Mouse (Mus musculus) brain, embryonic 14.5 days (tissue): ENCODE measurements around the gene Clec4d. TPM values are rescaled to one million over a fixed set of nuclear protein-coding genes. Genes with fewer than 3 reads are reported as not detected.
"Not testable (repeated sequence)": the region's sequence is repeated elsewhere in the genome, so short reads cannot be mapped to it uniquely, and the experiment has no call there.

Experiments used
- DNase-seq: peaks from one replicate; pipeline ENCODE4 v3.0.0-alpha.2; 2011; ENCODE audit warnings: low read depth
- CTCF ChIP-seq: fragments of 200-500 bp; IDR thresholded peaks from 2 replicates; pipeline ENCODE4 v1.5.1; 2012; ENCODE audit warnings: inconsistent platforms, mild to moderate bottlenecking, moderate library complexity, borderline replicate concordance; ENCODE audit not compliant: insufficient read depth, insufficient read length; ENCODE audit errors: extremely low read depth
- POLR2A ChIP-seq: fragments of 200-500 bp; IDR thresholded peaks from 2 replicates; pipeline ENCODE4 v1.6.1; 2012; ENCODE audit warnings: mild to moderate bottlenecking, inconsistent platforms, borderline replicate concordance; ENCODE audit not compliant: poor library complexity, insufficient read depth, insufficient read length, severe bottlenecking; ENCODE audit errors: extremely low read depth
- polyA plus RNA-seq: library from polyadenylated mRNA; depleted of rRNA; stranded (reverse); fragments of >200 nt; gene quantifications from 2 replicates; pipeline ENCODE4 v1.2.3, GENCODE M21; 2012; rRNA removed

The Clec4d gene
- 0.15 TPM in 1 of 2 replicates, not detected in the other for polyA plus RNA-seq

DNA sequence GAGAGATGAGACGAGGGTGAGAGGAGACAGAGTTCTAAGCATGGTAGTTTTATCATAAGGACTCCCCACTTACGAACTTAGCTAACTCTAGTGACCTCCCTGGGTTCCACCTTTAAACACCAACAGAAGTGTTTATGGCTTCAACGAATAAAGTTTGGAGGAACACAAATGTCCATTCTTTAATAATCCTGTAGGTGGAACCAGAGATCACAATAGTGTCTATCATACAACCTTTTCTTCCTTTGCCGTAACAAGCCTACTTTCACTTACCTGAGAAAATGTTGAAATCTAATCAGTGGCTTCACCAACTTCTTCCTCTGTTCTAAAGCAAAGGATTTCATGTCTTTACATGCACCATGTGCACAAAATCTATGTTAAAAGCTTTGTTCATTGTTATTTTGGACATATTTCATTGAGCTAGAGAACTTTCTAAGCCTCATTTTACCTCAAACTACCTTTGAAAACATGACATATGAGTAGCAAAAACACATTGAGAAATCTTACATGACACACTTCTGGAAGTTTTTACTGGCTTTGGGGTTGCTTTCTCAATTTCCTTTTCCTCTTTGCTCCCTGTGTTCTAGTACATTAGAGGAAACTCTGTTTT, at the start of gene Clec4d:
Gene Clec4d, plus strand, starts transcription at position 557 of the 607 bp plus-strand sequence.
- TF ChIP-seq CTCF, result no peak
- DNase-seq, result no peak

DNA sequence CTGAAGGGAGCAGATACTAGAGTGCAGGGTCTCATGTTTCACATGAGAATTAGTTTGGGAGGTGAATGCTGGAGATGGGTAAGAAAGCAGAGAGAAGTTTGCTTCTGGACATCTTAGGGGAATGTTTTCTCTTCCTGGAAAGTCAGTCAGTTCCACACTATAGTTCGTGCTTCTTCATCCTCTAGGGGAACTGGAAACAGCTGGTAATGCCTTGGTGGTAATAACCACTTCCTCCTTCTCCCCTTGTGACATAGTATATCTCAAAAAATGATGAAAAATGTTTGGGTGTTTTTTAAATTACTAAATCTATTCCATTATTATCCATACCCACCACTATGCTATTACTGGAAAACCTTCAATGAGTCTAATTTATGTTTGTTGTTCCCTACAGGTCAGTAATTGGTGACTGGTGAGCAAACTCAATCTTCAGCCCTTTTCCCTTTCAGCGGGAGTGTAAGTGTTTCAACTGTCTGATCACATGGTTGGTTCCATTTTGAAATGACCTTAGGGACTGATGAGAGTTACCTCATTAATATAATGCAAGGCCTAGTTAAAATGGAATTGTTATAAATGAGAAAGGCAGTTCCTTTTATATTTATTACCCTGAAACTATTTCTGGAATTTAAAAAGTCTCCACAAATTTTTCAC, 34.3 kb upstream of the Clec4d start:
- DNase-seq, result no peak
- TF ChIP-seq POLR2A (no peak), CTCF (no peak)

DNA sequence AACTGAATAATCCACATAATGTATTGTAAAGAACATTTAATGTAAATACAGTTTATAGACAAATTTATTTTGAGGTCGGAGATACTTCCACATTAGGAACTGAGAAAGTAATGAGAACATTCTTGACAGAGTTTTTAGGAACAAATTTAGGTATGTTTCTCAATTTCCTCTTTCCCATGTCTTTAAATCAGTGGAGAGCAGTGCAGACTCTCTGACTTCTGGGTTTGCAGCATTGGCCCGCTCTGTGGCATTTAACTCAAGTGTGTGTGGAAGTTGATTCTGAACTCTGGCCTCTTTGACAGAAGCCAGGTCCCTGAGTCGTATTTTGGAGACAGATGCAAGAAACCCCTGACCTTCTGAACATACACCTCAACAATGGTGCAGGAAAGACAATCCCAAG, 32.3 kb upstream of the Clec4d start, which contains the start of gene Clec4n:
Gene Clec4n, plus strand, starts transcription at position 200 of the 400 bp plus-strand sequence.
- TF ChIP-seq POLR2A (no peak), CTCF (no peak)
- DNase-seq, result no peak

DNA sequence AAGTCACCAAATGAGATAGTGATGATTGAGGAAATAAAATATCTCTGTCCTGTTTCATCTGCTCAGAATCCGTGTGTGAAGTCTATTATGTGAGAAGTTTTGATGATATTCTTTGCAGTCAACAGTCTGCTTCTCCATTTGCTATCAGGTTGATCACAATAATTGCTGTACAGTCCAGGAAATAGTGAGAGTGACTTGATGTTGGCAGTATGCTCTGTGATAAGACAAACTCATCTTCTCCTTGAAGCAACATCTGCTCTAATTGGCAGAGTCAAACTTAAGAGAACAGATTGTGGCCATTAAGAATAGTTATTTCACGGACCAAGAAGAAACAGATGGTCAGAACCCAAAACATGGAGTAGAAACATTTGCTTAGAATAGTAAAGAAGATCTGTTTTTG, 30.8 kb upstream of the Clec4d start:
- TF ChIP-seq CTCF, result no peak
- no peak for TF ChIP-seq POLR2A
- DNase-seq, result no peak

DNA sequence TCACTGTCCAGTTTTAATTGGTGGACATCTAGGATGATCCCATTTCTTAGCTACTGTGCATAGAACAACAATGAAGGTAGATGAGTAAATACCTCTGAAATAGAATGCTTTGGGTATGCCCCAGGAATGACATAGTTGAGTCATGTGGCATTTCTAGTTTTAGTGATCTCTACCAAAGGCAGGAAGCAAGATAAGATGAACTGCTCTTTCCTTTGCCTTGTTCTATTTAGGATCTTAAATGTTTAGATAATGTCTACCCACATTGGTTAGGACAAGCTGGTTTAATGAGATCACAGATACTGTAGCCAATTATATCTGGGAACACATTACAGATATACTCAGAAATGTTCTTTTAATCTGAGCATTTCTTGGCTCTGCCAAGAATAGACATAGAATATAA, 24.3 kb upstream of the Clec4d start:
- DNase-seq, result no peak
- no peak for TF ChIP-seq CTCF
- TF ChIP-seq POLR2A, result no peak

DNA sequence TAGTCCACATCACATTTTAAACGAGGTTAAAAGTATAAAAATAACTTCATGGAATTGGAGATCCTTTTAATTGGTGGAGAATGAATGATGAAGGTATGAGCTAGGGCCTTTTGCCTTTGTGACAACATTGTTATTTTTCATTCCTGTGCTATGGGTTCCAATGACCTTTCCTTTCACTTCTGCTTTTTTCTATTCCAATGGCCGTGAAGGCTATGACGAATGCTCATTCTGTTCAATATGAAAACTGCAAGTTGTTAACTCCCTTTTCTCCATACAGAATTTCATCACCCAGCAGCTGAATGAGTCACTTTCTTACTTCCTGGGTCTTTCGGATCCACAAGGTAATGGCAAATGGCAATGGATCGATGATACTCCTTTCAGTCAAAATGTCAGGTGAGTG, 17.7 kb upstream of the Clec4d start:
- TF ChIP-seq CTCF (no peak), POLR2A (no peak)
- DNase-seq, result no peak

DNA sequence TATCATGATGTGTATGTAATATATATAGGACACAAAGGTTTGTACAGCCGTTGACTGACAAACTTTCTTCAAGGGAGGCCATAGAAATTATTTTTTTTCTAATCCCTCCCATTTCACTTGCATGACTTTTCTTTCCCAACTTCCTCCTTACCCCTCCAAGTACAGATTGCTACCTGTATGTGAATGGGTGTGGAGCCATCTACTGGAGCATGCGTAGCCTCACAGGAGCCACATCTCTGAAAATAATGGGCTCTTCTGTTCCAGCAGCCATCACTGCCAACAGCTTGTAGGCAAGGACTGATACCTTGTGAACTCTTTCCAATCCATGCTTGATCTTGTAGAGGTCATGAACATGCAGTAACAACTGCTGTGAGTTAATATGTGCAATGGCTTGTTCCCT, 13.0 kb upstream of the Clec4d start:
- DNase-seq, result not testable (repeated sequence)

DNA sequence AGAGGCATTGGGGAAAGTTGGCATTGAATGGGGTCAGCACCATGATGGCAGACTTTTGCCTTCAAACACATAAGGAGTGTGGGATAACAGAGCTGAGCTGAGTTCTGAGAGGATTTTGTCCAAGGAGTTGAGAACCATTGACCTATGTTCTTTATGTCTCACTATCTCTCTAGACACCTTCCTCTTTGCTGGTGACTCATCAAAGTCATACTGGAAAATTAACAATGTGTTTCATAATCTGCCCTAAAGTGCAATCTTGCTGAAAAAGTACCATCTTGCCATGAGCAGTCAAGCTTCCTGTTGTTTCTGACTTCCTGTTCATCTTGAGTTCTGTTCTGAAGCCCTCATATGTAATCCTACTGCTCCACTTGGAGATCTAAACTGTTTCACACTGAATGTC, 9.2 kb upstream of the Clec4d start:
- no peak for TF ChIP-seq POLR2A
- no peak for TF ChIP-seq CTCF
- no peak for DNase-seq

DNA sequence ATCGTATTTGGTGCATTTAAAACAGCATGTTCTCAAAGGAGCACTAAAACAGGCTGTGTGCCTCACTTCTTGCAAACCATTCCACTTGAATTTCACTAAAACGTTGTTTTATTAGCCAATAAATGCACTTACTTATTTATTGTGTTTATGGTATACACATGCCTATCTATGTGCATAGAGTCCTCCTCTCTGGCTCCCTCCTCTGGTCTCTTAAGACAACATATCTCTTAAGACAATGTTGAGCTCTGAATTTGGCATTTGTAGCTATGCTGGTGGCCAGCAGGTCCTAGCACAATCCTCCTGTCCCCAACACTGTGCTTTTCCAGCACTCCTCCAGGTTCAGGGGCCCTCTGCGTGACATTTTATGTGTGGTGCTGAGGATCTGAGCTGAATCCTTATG, 3.0 kb upstream of the Clec4d start:
- no peak for TF ChIP-seq POLR2A
- TF ChIP-seq CTCF, result no peak
- no peak for DNase-seq

DNA sequence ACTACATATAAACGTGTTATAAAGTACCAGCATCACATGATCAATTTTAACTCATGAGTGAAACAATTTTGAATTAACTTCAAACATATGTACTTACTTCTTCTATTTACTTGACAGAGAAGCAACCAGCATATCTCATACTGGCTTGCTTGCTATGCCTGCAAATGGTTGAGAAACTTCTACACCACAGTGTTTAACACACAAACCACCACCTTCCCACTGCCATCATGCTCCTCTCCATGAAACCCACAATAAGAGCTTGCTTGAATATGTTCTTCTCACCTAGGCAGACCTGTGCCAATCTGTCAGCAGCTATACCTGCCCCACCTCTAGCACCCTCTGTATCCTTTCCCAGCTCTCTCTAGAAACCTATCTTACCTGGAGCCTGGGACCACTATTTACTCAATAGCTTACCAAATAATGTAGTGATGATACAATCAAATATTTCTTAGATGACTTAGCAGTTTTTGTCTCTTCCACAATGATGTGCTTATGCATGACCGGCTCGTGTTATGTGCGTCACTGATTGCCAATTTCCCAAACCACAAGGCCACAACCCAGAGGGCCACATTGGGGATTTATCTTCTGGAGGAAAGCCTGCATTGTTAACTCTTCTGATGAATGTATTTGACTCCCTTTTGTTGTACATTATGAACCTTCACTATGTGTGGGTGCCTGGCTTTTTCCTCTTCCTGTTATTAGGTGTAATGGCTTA, 1.9 kb upstream of the Clec4d start:
- TF ChIP-seq CTCF (no peak), POLR2A (no peak)
- no peak for DNase-seq

DNA sequence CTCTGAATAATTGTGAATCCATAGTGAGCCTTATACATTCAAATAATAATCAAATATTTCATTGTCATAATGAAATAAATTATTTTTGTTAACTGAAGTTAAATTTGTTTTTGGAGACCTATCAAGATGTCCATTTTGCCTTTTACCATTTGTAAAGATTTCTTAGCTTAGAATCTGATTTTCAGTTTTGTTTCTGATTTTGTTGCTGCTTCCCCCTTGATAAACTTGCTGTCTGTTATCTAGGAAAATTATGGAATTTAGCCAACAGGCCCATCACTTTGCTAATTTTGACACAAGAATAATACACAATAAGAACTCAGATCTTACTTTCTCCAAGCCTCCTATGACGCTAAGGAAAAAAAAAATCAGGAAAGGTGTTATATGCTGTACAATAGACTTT, 1.0 kb upstream of the Clec4d start:
- TF ChIP-seq CTCF, result no peak
- TF ChIP-seq POLR2A, result no peak
- DNase-seq, result no peak

DNA sequence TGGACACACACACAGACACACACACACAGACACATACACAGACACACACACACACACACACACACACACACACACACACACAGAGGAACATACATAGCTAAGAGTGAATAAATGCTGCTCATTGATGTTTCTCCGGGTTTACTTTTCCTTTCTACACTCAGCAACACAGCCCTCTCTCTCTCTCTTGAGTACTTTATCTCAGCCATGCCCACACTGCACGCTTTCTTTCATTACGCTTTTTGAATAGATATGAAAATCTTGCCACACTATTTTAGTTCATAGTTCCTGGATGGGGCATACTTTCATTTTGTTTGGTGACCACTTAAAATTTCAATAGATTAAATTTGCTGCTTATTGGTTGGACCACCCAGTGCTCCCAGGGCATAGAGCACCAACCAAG, 2.3 kb downstream of the Clec4d start:
- no peak for DNase-seq
- no peak for TF ChIP-seq POLR2A
- TF ChIP-seq CTCF, result no peak

DNA sequence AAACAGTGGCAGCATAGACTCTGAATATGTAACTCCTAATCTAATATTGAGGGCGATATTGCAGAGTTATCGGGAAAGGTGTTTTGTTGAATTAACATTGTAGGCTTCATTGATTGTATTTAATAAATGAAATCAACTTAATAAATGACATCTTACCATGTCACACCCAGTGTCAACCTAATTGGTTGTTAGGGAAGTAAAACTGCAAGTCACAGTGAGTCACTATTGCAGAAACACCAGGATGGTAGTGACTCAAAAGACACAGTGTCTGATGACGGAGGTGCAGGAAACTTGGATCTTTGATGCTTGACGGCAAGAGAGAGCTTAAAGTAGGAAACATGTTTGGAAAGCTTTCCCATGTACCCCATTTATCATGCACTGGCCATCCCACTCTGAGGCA, 3.9 kb downstream of the Clec4d start:
- TF ChIP-seq POLR2A (no peak), CTCF (no peak)
- no peak for DNase-seq

DNA sequence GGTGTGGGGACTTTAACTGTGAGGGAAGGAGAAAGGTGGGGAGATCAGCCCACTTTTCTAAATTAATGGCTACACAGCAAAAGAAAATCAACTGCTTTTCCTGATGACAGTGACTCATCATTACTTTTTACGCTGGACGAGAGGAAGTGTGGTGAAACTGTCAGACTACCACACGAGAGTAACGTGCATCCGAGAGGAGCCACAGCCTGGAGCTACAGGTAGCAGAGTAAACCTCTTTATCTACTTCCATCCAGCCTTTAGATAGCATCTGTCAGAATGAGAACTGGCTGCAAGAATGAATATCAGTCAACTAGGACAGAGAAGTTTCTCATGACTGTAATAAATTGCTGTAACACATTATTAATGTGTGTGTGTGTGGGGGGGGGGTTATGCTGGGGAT, 5.0 kb downstream of the Clec4d start:
- DNase-seq, result no peak
- no peak for TF ChIP-seq CTCF
- no peak for TF ChIP-seq POLR2A

DNA sequence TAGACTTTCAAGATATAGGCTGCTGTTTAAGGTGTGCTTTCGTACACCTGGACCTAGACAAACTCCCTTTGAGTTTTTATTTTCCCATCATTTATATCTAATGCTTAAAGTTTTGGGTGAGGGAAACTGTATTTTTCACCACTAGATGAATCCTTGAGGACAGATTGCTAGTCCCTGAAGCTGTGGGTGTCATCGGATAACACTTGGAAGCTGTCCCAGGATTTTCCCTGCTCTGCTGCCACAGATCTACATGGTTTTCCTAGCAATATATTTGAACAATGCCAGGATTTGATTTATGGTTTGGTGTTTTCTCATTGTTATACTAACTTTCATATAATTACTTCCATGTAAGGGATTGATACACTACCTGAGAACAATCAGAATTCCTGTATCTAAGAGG, 17.5 kb downstream of the Clec4d start:
- no peak for DNase-seq
- TF ChIP-seq POLR2A, result no peak
- no peak for TF ChIP-seq CTCF

DNA sequence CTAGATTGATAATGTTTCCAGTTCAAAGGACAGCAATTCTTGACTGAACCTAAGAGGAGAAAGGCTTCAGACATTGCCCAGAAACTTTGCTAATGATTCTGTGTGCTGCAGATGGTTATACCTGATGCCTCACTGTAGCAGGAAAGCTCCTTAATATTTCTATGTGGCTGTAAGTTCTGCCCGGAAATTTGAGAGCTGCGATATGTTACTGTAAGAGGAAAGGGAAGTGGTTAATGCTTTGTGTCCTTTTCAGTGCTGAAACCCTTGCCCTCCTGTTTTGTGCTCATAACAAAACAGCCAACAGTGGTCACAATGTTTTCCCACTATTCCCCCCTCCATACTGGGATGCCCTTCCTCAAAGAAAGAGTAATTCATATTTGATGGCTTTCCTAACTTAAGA, 24.4 kb downstream of the Clec4d start:
- TF ChIP-seq CTCF (no peak), POLR2A (no peak)
- DNase-seq, result no peak
